In the genomic region with DNA sequence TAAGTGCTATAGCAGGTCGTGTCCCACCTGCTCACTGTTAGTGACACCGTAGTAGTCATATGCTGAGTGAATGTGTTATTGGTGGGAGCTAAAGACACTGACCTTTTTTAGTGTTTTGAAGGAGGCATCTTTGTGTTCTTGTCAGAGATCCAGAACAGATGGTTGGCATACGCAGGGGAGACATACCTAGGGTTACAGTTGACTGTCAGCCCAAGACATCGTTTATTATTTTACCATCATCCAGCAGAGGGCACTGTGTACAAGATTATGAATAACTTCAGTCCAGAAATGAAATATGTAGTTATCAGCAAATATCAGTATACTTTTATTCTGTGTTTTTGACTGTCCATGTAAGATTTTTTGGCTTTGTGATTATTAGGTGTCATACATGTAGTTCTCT, we compare ENCODE assay signal across 9 mouse cellular contexts.
DNase-seq lines count a peak whose midpoint lies in the region; ATAC-seq and TF ChIP-seq lines count a peak whose summit lies in the region.
"Had no signal": no experiment of that assay in that cellular context is flagged by ENCODE, and none has a peak within 500 bp of the region (broad histone marks: within the 10 kb centered on the region; RNA-seq: fewer than 3 reads in every experiment).

No protein-coding gene starts in this region.

- no peak overlapping the region for H3K9ac ChIP-seq in liver, embryonic 14.5 days (replicated peaks)
- H3K9ac ChIP-seq in liver, embryonic 11.5 days (ENCODE audit: low read depth, low read length): no peak overlapping the region
- H3K9ac ChIP-seq: heart, embryonic 13.5 days had no signal

- ATAC-seq in liver, embryonic 14.5 days (ENCODE audit: insufficient read depth): no peak
- no peak for ATAC-seq in liver, embryonic 11.5 days (replicated peaks; ENCODE audit: low FRiP score)

- TF ChIP-seq EP300 in liver, embryonic 14.5 days (IDR thresholded peaks at IDR 0.05; ENCODE audit: low read depth): no peak

- no peaks in the 10 kb centered on the region for H3K4me1 ChIP-seq in liver, embryonic 14.5 days (replicated peaks; ENCODE audit: control insufficient read depth in 2 of 2, insufficient read depth in 2 of 2, low read length in 1 of 2)
- H3K4me1 ChIP-seq in liver, embryonic 11.5 days (replicated peaks; ENCODE audit: control insufficient read depth, insufficient read depth, low read length): no peaks in the 10 kb centered on the region
- no peaks in the 10 kb centered on the region for H3K4me1 ChIP-seq in lung, adult 2 months (ENCODE audit: control insufficient read depth, insufficient read depth, low read length)
- H3K4me1 ChIP-seq: heart, embryonic 13.5 days had no signal

- TF ChIP-seq POLR2A in lung, adult 2 months (IDR thresholded peaks at IDR 0.05; ENCODE audit: borderline replicate concordance, extremely low read depth, low read depth, low read length): no peak

- H3K36me3 ChIP-seq in liver, embryonic 14.5 days (replicated peaks; ENCODE audit: control insufficient read depth, insufficient read depth, low read depth): no peaks in the 10 kb centered on the region
- peaks cover 5% of the 10 kb centered on the region; the same call in 1 of the 2 replicates for H3K36me3 ChIP-seq in liver, embryonic 11.5 days (ENCODE audit: control insufficient read depth, insufficient read depth, low read length)

- 62% methylated on average over 4 of the region's 4 CpGs for WGBS in liver, embryonic 14.5 days (ENCODE audit: insufficient replicate concordance)
- 83% methylated on average over 4 of the region's 4 CpGs for WGBS in liver, embryonic 11.5 days
- 69% methylated on average over 4 of the region's 4 CpGs for WGBS in lung, adult 2 months

- no peak overlapping the region for H3K4me2 ChIP-seq in liver, embryonic 14.5 days (ENCODE audit: low read depth)
- no peak overlapping the region for H3K4me2 ChIP-seq in liver, embryonic 11.5 days
- H3K4me2 ChIP-seq: heart, embryonic 13.5 days had no signal

- no peak overlapping the region for H3K27ac ChIP-seq in liver, embryonic 14.5 days
- H3K27ac ChIP-seq in liver, embryonic 11.5 days (ENCODE audit: low read depth, low read length): no peak overlapping the region
- H3K27ac ChIP-seq: heart, embryonic 13.5 days had no signal

- peak; percentile 63 for DNase-seq in embryo, embryonic 10 days (ENCODE audit: low spot score)
- no peak for DNase-seq in embryo, embryonic 9.5 days (ENCODE audit: extremely low spot score)
- no peak for DNase-seq in liver, embryonic 14.5 days (ENCODE audit: low read depth in 3 of 3, low spot score in 3 of 3)
- DNase-seq in liver, embryonic 11.5 days (ENCODE audit: low spot score): no peak
- peak; percentile 91 for DNase-seq in cerebellum, adult 9-10 months
- DNase-seq in lung, adult 2 months: no peak
- DNase-seq in right cerebral cortex, postnatal 10 days (ENCODE audit: low spot score in 2 of 2): no peak
- DNase-seq in layer of hippocampus, adult 11-12 months (ENCODE audit: low spot score): no peak

- H3K27me3 ChIP-seq in liver, embryonic 14.5 days (ENCODE audit: control insufficient read depth, insufficient read depth, low read length): no peaks in the 10 kb centered on the region
- H3K27me3 ChIP-seq in liver, embryonic 11.5 days (replicated peaks; ENCODE audit: control insufficient read depth, insufficient read depth, low read length): no peaks in the 10 kb centered on the region
- H3K27me3 ChIP-seq: heart, embryonic 13.5 days had no signal

- peak; percentile 18; the same call in 1 of the 2 replicates for TF ChIP-seq CTCF in liver, embryonic 14.5 days (IDR thresholded peaks at IDR 0.05; ENCODE audit: low read depth)
- TF ChIP-seq CTCF in lung, adult 2 months (IDR thresholded peaks at IDR 0.05; ENCODE audit: insufficient read depth, low read length): peak; percentile 22; the same call in 1 of the 2 replicates

- H3K9me3 ChIP-seq in liver, embryonic 14.5 days (ENCODE audit: control insufficient read depth, low read length): no peaks in the 10 kb centered on the region
- no peaks in the 10 kb centered on the region for H3K9me3 ChIP-seq in liver, embryonic 11.5 days (ENCODE audit: control insufficient read depth, low read length)
- H3K9me3 ChIP-seq: heart, embryonic 13.5 days had no signal

- H3K4me3 ChIP-seq in liver, embryonic 14.5 days (ENCODE audit: insufficient read depth in 1 of 2, low read depth in 2 of 2, low read length in 2 of 2): no peak overlapping the region
- H3K4me3 ChIP-seq in liver, embryonic 11.5 days (ENCODE audit: low read depth, low read length): no peak overlapping the region
- no peak overlapping the region for H3K4me3 ChIP-seq in lung, adult 2 months (replicated peaks; ENCODE audit: extremely low read depth, low read depth, low read length)
- H3K4me3 ChIP-seq: heart, embryonic 13.5 days had no signal

Comparison
In these comparisons a context has a peak if more than half of its experiments do, and no peak if none do; other contexts are left out.
1. DNase-seq: peak in embryo, embryonic 10 days (single experiment) and cerebellum, adult 9-10 months (single experiment); none in embryo, embryonic 9.5 days (single experiment), liver, embryonic 14.5 days (0 of 3), liver, embryonic 11.5 days (single experiment), lung, adult 2 months (single experiment), right cerebral cortex, postnatal 10 days (0 of 2) and layer of hippocampus, adult 11-12 months (single experiment).